Mouse (Mus musculus) intestine, postnatal 0 days (tissue): ENCODE measurements around the gene T2. TPM values are rescaled to one million over a fixed set of nuclear protein-coding genes. Genes with fewer than 3 reads are reported as not detected.

Experiments used
- ATAC-seq: fragments of 200-750 bp; cut with Nextera tagmentation; 2 replicates; pipeline ENCODE4 v1.8.0; 2017; ENCODE audit warnings: mild to moderate bottlenecking, moderate TSS enrichment, moderate library complexity
- H3K27ac ChIP-seq: fragments of 300-500 bp; sonication (generic); 2 replicates; pipeline ENCODE4 v1.5.1; 2014; ENCODE audit warnings: mild to moderate bottlenecking, low read depth, low read length, moderate library complexity
- H3K27me3 ChIP-seq: fragments of 300-500 bp; sonication (generic); replicated peaks from 2 replicates; pipeline ENCODE4 v1.6.1; 2014; ENCODE audit warnings: low read length, mixed read lengths; ENCODE audit not compliant: control insufficient read depth, insufficient read depth
- H3K36me3 ChIP-seq: fragments of 300-500 bp; sonication (generic); 2 replicates; pipeline ENCODE4 v1.6.1; 2014; ENCODE audit warnings: mild to moderate bottlenecking, moderate library complexity; ENCODE audit not compliant: control insufficient read depth, insufficient read depth
- H3K4me1 ChIP-seq: fragments of 300-500 bp; sonication (generic); replicated peaks from 2 replicates; pipeline ENCODE4 v1.6.1; 2014; ENCODE audit warnings: antibody characterized with exemption, low read length, mixed read lengths; ENCODE audit not compliant: control insufficient read depth, insufficient read depth
- H3K4me2 ChIP-seq: fragments of 300-500 bp; sonication (generic); replicated peaks from 2 replicates; pipeline ENCODE4 v1.6.1; 2014; ENCODE audit warnings: low read depth, mild to moderate bottlenecking, moderate library complexity
- H3K4me3 ChIP-seq: fragments of 300-500 bp; sonication (generic); 2 replicates; pipeline ENCODE4 v1.5.1; 2014; ENCODE audit warnings: low read depth, low read length
- H3K9ac ChIP-seq: fragments of 300-500 bp; sonication (generic); 2 replicates; pipeline ENCODE4 v1.6.1; 2014; ENCODE audit warnings: mild to moderate bottlenecking, low read depth, low read length
- H3K9me3 ChIP-seq: fragments of 300-500 bp; sonication (generic); 2 replicates; pipeline ENCODE4 v1.6.1; 2016; ENCODE audit warnings: mixed run types; ENCODE audit not compliant: control insufficient read depth
- CTCF ChIP-seq: sonication (generic); IDR thresholded peaks from 2 replicates; pipeline ENCODE4 v1.5.1; 2016; ENCODE audit warnings: low read depth, mild to moderate bottlenecking, control low read depth, antibody characterized with exemption, moderate library complexity
- WGBS: fragments of 180-500 bp; shearing (Covaris S2); extraction: QIAGEN DNeasy Blood & Tissue Kit; methylation state at CpG from one replicate; pipeline ENCODE4 v1.1.7; 2014; 5-methylcytosine and 5-hydroxymethylcytosine counted together
- polyA plus RNA-seq: library from polyadenylated mRNA; unstranded; fragments of >200 nt; fragmentation: Nextera tagmentation; extraction: Ambion mirVana; gene quantifications from 2 replicates; pipeline ENCODE4 v1.2.1, GENCODE M21; 2015

T2 gene
- polyA plus RNA-seq, 1 experiment from 2014 or later = 0.10 TPM

- H3K9me3 ChIP-seq = no peaks in the 10 kb centered on the region
- TF ChIP-seq CTCF = no peak
- no peak overlapping the region for H3K27ac ChIP-seq
- no peak overlapping the region for H3K4me2 ChIP-seq
- no peak for ATAC-seq
- H3K9ac ChIP-seq = no peak overlapping the region
- WGBS = 60% methylated on average over 8 of the region's 8 CpGs
- no peaks in the 10 kb centered on the region for H3K27me3 ChIP-seq
- H3K36me3 ChIP-seq = no peaks in the 10 kb centered on the region
- H3K4me1 ChIP-seq = peaks cover 2% of the 10 kb centered on the region
- no peak overlapping the region for H3K4me3 ChIP-seq
Observed at GRCm38 (mm10) chr17:8416865-8417264, 61.1 kb downstream of the T2 start.

DNA sequence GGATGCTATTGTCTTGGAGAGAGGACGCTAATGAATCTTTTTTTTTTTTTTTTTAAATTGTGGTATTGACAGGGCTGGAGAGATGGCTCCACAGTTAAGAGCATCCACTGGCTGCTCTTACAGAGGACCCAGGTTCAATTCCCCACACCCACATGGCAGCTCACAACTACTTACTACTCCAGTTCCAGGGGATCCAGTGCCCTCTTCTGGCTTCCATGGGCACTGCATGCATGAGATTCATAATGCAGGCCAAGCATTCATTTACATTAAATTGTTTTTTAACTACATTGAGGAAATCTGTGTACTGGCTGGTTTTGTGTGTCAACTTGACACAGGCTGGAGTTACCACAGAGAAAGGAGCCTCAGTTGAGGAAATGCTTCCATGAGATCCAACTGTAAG lies 64.9 kb downstream of the T2 start:
- Histone ChIP-seq H3K27ac (no peak overlapping the region), H3K4me3 (no peak overlapping the region), H3K9ac (no peak overlapping the region), H3K9me3 (no peaks in the 10 kb centered on the region), H3K27me3 (no peaks in the 10 kb centered on the region), H3K36me3 (no peaks in the 10 kb centered on the region), H3K4me2 (no peak overlapping the region), H3K4me1 (no peaks in the 10 kb centered on the region)
- TF ChIP-seq CTCF = peak; percentile 53
- ATAC-seq = no peak
- 63% methylated on average over 1 of the region's 1 CpGs for WGBS

GRCm38 (mm10) chr17:8421517-8421916 lies 65.7 kb downstream of the T2 start:
- no peak for TF ChIP-seq CTCF
- WGBS = 37% methylated on average over 5 of the region's 5 CpGs
- no peak overlapping the region for H3K4me3 ChIP-seq
- no peaks in the 10 kb centered on the region for H3K9me3 ChIP-seq
- H3K4me2 ChIP-seq = no peak overlapping the region
- no peak overlapping the region for H3K27ac ChIP-seq
- H3K4me1 ChIP-seq = no peaks in the 10 kb centered on the region
- no peak overlapping the region for H3K9ac ChIP-seq
- no peaks in the 10 kb centered on the region for H3K36me3 ChIP-seq
- no peak for ATAC-seq
- no peaks in the 10 kb centered on the region for H3K27me3 ChIP-seq

GRCm38 (mm10) chr17:8423283-8423682 lies 67.5 kb downstream of the T2 start:
- 55% methylated on average over 2 of the region's 2 CpGs for WGBS
- peaks cover 7% of the 10 kb centered on the region for H3K27me3 ChIP-seq
- no peaks in the 10 kb centered on the region for H3K4me1 ChIP-seq
- no peak for ATAC-seq
- no peaks in the 10 kb centered on the region for H3K36me3 ChIP-seq
- H3K27ac ChIP-seq = no peak overlapping the region
- peak; percentile 70 for TF ChIP-seq CTCF
- no peak overlapping the region for H3K9ac ChIP-seq
- no peak overlapping the region for H3K4me3 ChIP-seq
- no peaks in the 10 kb centered on the region for H3K9me3 ChIP-seq
- no peak overlapping the region for H3K4me2 ChIP-seq

GRCm38 (mm10) chr17:8429436-8429835 lies 73.6 kb downstream of the T2 start:
- Histone ChIP-seq H3K36me3 (no peaks in the 10 kb centered on the region), H3K9ac (no peak overlapping the region), H3K9me3 (no peaks in the 10 kb centered on the region), H3K27ac (no peak overlapping the region), H3K4me1 (no peaks in the 10 kb centered on the region), H3K4me3 (no peak overlapping the region), H3K27me3 (peaks cover 67% of the 10 kb centered on the region), H3K4me2 (no peak overlapping the region)
- 2% methylated on average over 16 of the region's 16 CpGs for WGBS
- ATAC-seq = no peak
- TF ChIP-seq CTCF = no peak

- Histone ChIP-seq H3K27me3 (peaks cover 72% of the 10 kb centered on the region), H3K36me3 (no peaks in the 10 kb centered on the region), H3K4me3 (no peak overlapping the region), H3K4me1 (no peaks in the 10 kb centered on the region), H3K27ac (no peak overlapping the region), H3K9ac (no peak overlapping the region), H3K9me3 (no peaks in the 10 kb centered on the region), H3K4me2 (no peak overlapping the region)
- 4% methylated on average over 5 of the region's 5 CpGs for WGBS
- ATAC-seq = no peak
- TF ChIP-seq CTCF = no peak
Observed at GRCm38 (mm10) chr17:8429896-8430295, 74.1 kb downstream of the T2 start.

DNA sequence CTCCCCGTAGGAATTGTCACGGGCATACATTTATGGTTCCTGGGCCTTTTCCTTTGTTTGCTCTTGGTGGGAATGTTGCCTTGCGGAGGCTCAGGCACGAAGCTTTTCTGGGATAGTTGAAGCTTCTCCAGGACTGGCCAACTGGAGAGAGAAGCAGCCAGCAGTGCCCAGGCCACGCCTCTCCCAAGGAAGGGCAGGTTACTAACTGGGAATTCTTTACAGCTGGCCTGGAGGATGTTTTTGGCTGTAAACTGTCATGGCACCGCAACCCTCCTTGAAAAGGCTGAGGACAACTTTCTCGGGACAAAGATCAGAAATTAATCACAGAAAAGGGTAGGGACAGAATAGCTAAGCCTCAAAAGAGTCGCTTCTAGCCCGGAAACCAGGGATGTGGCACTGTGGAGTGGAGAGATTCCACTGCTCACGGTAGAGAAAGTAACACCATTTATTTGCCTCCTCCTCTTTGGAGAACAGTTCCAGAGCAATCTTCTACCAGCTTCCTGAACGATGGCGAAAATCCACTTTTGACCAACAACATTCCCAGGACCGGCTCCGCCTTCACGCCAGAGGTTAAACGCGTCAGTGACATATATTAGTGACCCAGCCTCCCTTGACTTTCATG lies 76.5 kb downstream of the T2 start:
- no peak for TF ChIP-seq CTCF
- ATAC-seq = no peak
- Histone ChIP-seq H3K9ac (no peak overlapping the region), H3K4me3 (no peak overlapping the region), H3K4me2 (no peak overlapping the region), H3K27ac (no peak overlapping the region), H3K36me3 (no peaks in the 10 kb centered on the region), H3K4me1 (no peaks in the 10 kb centered on the region), H3K9me3 (no peaks in the 10 kb centered on the region), H3K27me3 (peaks cover 90% of the 10 kb centered on the region)
- 2% methylated on average over 17 of the region's 17 CpGs for WGBS
